Mouse (Mus musculus) thymus, adult 2 months (tissue): ENCODE results near the gene BC025920.

Experiments used
- CTCF ChIP-seq: fragments of 200-500 bp; IDR thresholded peaks from 2 replicates; pipeline ENCODE4 v1.5.1; 2012; ENCODE audit warnings: mild to moderate bottlenecking, control low read depth, low read length, moderate library complexity, borderline replicate concordance; ENCODE audit not compliant: control insufficient read depth, poor library complexity, insufficient read depth; ENCODE audit errors: extremely low read depth
- POLR2A ChIP-seq: fragments of 200-500 bp; IDR thresholded peaks from 2 replicates; pipeline ENCODE4 v1.6.1; 2012; ENCODE audit warnings: mild to moderate bottlenecking, low read length, control low read depth, moderate library complexity; ENCODE audit not compliant: control insufficient read depth, poor library complexity, insufficient read depth; ENCODE audit errors: extremely low read depth

GRCm38 (mm10) chr10:81600096-81600495, 6.0 kb upstream of the BC025920 start:
- no peak for TF ChIP-seq POLR2A
- no peak for TF ChIP-seq CTCF
